Mouse (Mus musculus): ENCODE data around the gene Chac2. TPM values are rescaled to one million over a fixed set of nuclear protein-coding genes. Genes with fewer than 3 reads are reported as not detected.
"Not testable (repeated sequence)": the region's sequence is repeated elsewhere in the genome, so short reads cannot be mapped to it uniquely, and the experiment has no call there.

The Chac2 gene
- 12.5 and 15.0 TPM in 2 replicates for polyA plus RNA-seq (2014; fragmentation: Nextera tagmentation; extraction: Ambion mirVana)

GRCm38 (mm10) chr11:30985877-30986624 is at the start of gene Chac2:
Gene Chac2 (minus strand): TSS chr11:30986350.
- no peaks in the 10 kb centered on the region for H3K27me3 ChIP-seq (replicated peaks; ENCODE audit: control insufficient read depth, insufficient read depth, low read length)
- ATAC-seq (ENCODE audit: low read depth): peak; percentile 98
- H3K9ac ChIP-seq (ENCODE audit: low read depth, low read length): peak within 1 kb of the TSS; percentile 78
- H3K4me2 ChIP-seq (ENCODE audit: low read depth, low read length): peak within 1 kb of the TSS; percentile 78
- 1% methylated on average over 22 of the region's 22 CpGs for WGBS
- H3K4me1 ChIP-seq (ENCODE audit: control insufficient read depth, insufficient read depth, low read length): peaks cover 7% of the 10 kb centered on the region; the same call in 1 of the 2 replicates
- H3K36me3 ChIP-seq (ENCODE audit: control insufficient read depth, insufficient read depth, low read length): no peaks in the 10 kb centered on the region
- H3K9me3 ChIP-seq (ENCODE audit: control insufficient read depth, low read length): no peaks in the 10 kb centered on the region
- peak; percentile 96 for DNase-seq (ENCODE audit: low spot score)
- peak within 1 kb of the TSS; percentile 66 for H3K4me3 ChIP-seq (ENCODE audit: low read depth, low read length)
- peak within 1 kb of the TSS; percentile 75 for H3K27ac ChIP-seq (replicated peaks; ENCODE audit: low read depth, low read length)

- H3K4me2 ChIP-seq (ENCODE audit: low read depth, low read length): no peak overlapping the region
- DNase-seq (ENCODE audit: low spot score) (no peak), ATAC-seq (ENCODE audit: low read depth) (no peak)
- WGBS: 88% methylated on average over 4 of the region's 4 CpGs
- H3K27ac ChIP-seq (replicated peaks; ENCODE audit: low read depth, low read length): no peak overlapping the region
- H3K27me3 ChIP-seq (replicated peaks; ENCODE audit: control insufficient read depth, insufficient read depth, low read length): no peaks in the 10 kb centered on the region
- H3K4me3 ChIP-seq (ENCODE audit: low read depth, low read length): no peak overlapping the region
- H3K9me3 ChIP-seq (ENCODE audit: control insufficient read depth, low read length): peaks cover 15% of the 10 kb centered on the region; the same call in 1 of the 2 replicates
- peaks cover 23% of the 10 kb centered on the region for H3K36me3 ChIP-seq (ENCODE audit: control insufficient read depth, insufficient read depth, low read length)
- no peaks in the 10 kb centered on the region for H3K4me1 ChIP-seq (ENCODE audit: control insufficient read depth, insufficient read depth, low read length)
- no peak overlapping the region for H3K9ac ChIP-seq (ENCODE audit: low read depth, low read length)
Measured at GRCm38 (mm10) chr11:31034958-31035357, 48.8 kb upstream of the Chac2 start.

GRCm38 (mm10) chr11:31017466-31017865 is 31.3 kb upstream of the Chac2 start:
- not testable (repeated sequence) for H3K4me3 ChIP-seq (ENCODE audit: low read depth, low read length); ATAC-seq (ENCODE audit: low read depth); H3K36me3 ChIP-seq (ENCODE audit: control insufficient read depth, insufficient read depth, low read length); H3K27ac ChIP-seq (replicated peaks; ENCODE audit: low read depth, low read length); DNase-seq (ENCODE audit: low spot score); H3K27me3 ChIP-seq (replicated peaks; ENCODE audit: control insufficient read depth, insufficient read depth, low read length); H3K9me3 ChIP-seq (ENCODE audit: control insufficient read depth, low read length); H3K4me2 ChIP-seq (ENCODE audit: low read depth, low read length); H3K9ac ChIP-seq (ENCODE audit: low read depth, low read length); H3K4me1 ChIP-seq (ENCODE audit: control insufficient read depth, insufficient read depth, low read length)
- WGBS: 65% methylated on average over 14 of the region's 15 CpGs

- not testable (repeated sequence) for DNase-seq (ENCODE audit: low spot score); H3K4me3 ChIP-seq (ENCODE audit: low read depth, low read length); H3K9me3 ChIP-seq (ENCODE audit: control insufficient read depth, low read length); H3K27me3 ChIP-seq (replicated peaks; ENCODE audit: control insufficient read depth, insufficient read depth, low read length); H3K36me3 ChIP-seq (ENCODE audit: control insufficient read depth, insufficient read depth, low read length); H3K27ac ChIP-seq (replicated peaks; ENCODE audit: low read depth, low read length); ATAC-seq (ENCODE audit: low read depth); H3K4me1 ChIP-seq (ENCODE audit: control insufficient read depth, insufficient read depth, low read length); H3K9ac ChIP-seq (ENCODE audit: low read depth, low read length); H3K4me2 ChIP-seq (ENCODE audit: low read depth, low read length)
- WGBS: 96% methylated on average over 1 of the region's 1 CpGs
Measured at GRCm38 (mm10) chr11:31009668-31010067, 23.5 kb upstream of the Chac2 start.

- no peaks in the 10 kb centered on the region for H3K36me3 ChIP-seq (ENCODE audit: control insufficient read depth, insufficient read depth, low read length)
- DNase-seq (ENCODE audit: low spot score): no peak
- no peaks in the 10 kb centered on the region for H3K27me3 ChIP-seq (replicated peaks; ENCODE audit: control insufficient read depth, insufficient read depth, low read length)
- no peak overlapping the region for H3K4me2 ChIP-seq (ENCODE audit: low read depth, low read length)
- no peak for ATAC-seq (ENCODE audit: low read depth)
- H3K4me1 ChIP-seq (ENCODE audit: control insufficient read depth, insufficient read depth, low read length): no peaks in the 10 kb centered on the region
- no peak overlapping the region for H3K9ac ChIP-seq (ENCODE audit: low read depth, low read length)
- no peaks in the 10 kb centered on the region for H3K9me3 ChIP-seq (ENCODE audit: control insufficient read depth, low read length)
- H3K27ac ChIP-seq (replicated peaks; ENCODE audit: low read depth, low read length): no peak overlapping the region
- H3K4me3 ChIP-seq (ENCODE audit: low read depth, low read length): no peak overlapping the region
- WGBS: 87% methylated on average over 4 of the region's 4 CpGs
Measured at GRCm38 (mm10) chr11:31001169-31001908, 15.2 kb upstream of the Chac2 start.

GRCm38 (mm10) chr11:31000028-31000427 is 13.9 kb upstream of the Chac2 start:
- H3K9ac ChIP-seq (ENCODE audit: low read depth, low read length): no peak overlapping the region
- no peak overlapping the region for H3K4me2 ChIP-seq (ENCODE audit: low read depth, low read length)
- H3K36me3 ChIP-seq (ENCODE audit: control insufficient read depth, insufficient read depth, low read length): no peaks in the 10 kb centered on the region
- 83% methylated on average over 2 of the region's 2 CpGs for WGBS
- DNase-seq (ENCODE audit: low spot score) (no peak), ATAC-seq (ENCODE audit: low read depth) (no peak)
- no peaks in the 10 kb centered on the region for H3K9me3 ChIP-seq (ENCODE audit: control insufficient read depth, low read length)
- H3K27ac ChIP-seq (replicated peaks; ENCODE audit: low read depth, low read length): no peak overlapping the region
- H3K27me3 ChIP-seq (replicated peaks; ENCODE audit: control insufficient read depth, insufficient read depth, low read length): no peaks in the 10 kb centered on the region
- H3K4me1 ChIP-seq (ENCODE audit: control insufficient read depth, insufficient read depth, low read length): no peaks in the 10 kb centered on the region
- no peak overlapping the region for H3K4me3 ChIP-seq (ENCODE audit: low read depth, low read length)

- ATAC-seq (ENCODE audit: low read depth): no peak
- WGBS: 85% methylated on average over 2 of the region's 2 CpGs
- Histone ChIP-seq H3K27me3 (replicated peaks; ENCODE audit: control insufficient read depth, insufficient read depth, low read length) (no peaks in the 10 kb centered on the region), H3K4me1 (ENCODE audit: control insufficient read depth, insufficient read depth, low read length) (no peaks in the 10 kb centered on the region), H3K9ac (ENCODE audit: low read depth, low read length) (no peak overlapping the region), H3K4me3 (ENCODE audit: low read depth, low read length) (no peak overlapping the region), H3K4me2 (ENCODE audit: low read depth, low read length) (no peak overlapping the region), H3K27ac (replicated peaks; ENCODE audit: low read depth, low read length) (no peak overlapping the region), H3K36me3 (ENCODE audit: control insufficient read depth, insufficient read depth, low read length) (no peaks in the 10 kb centered on the region), H3K9me3 (ENCODE audit: control insufficient read depth, low read length) (no peaks in the 10 kb centered on the region)
- no peak for DNase-seq (ENCODE audit: low spot score)
Measured at GRCm38 (mm10) chr11:30998704-30999103, 12.6 kb upstream of the Chac2 start.

GRCm38 (mm10) chr11:30998199-30998598 is 12.0 kb upstream of the Chac2 start:
- Histone ChIP-seq H3K4me3 (ENCODE audit: low read depth, low read length) (no peak overlapping the region), H3K9me3 (ENCODE audit: control insufficient read depth, low read length) (no peaks in the 10 kb centered on the region), H3K27me3 (replicated peaks; ENCODE audit: control insufficient read depth, insufficient read depth, low read length) (no peaks in the 10 kb centered on the region), H3K4me1 (ENCODE audit: control insufficient read depth, insufficient read depth, low read length) (no peaks in the 10 kb centered on the region), H3K4me2 (ENCODE audit: low read depth, low read length) (no peak overlapping the region), H3K9ac (ENCODE audit: low read depth, low read length) (no peak overlapping the region), H3K27ac (replicated peaks; ENCODE audit: low read depth, low read length) (no peak overlapping the region), H3K36me3 (ENCODE audit: control insufficient read depth, insufficient read depth, low read length) (no peaks in the 10 kb centered on the region)
- ATAC-seq (ENCODE audit: low read depth): no peak
- WGBS: 93% methylated on average over 5 of the region's 5 CpGs
- DNase-seq (ENCODE audit: low spot score): no peak

Measured in embryonic facial prominence, embryonic 14.5 days (tissue).